Mouse (Mus musculus) mature B cell (primary cell): ENCODE results near the gene Pnmal2.

Source experiments
- in situ Hi-C: fragments of 300-500 bp; cut with MboI; formaldehyde crosslinking; loops from 2 replicates; pipeline ENCODE4 v1.14.3; 2019

Pnmal2 gene

DNA sequence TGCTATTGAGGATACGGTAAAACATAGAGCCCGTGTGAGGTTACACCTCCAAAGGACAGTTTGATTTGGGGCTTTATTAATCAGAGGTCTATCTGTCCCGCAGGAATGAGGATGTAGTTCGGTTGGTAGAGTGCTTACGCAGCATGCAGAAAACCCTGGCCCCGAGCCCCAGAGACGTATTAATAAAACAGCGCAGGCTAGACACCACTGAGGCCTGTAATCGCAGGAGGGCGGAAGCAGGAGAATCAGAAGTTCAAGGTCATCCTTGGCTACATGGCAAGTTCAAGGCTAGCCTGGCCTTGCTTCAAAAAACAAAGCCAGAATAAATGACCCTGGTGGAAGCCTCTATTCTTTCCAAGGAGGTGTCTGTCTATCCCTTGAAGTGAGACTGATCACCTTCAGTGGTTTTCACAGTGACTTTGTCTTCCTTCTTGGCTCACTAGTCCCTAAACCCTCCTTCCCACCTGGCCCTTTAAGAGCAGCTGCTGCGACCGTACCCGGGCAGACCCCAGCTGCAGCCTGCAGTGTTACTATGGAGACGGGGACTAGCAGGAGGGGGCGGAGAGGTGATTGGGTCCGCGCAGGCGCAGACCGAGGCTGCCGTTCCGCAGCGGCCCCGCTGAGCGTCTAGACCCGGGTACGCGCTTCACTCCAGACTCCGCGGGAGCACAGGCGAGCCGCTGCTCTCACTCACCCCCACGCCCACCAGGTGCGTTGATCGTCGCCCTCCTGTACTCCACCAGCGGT, at the start of gene Pnmal2:
TSS of gene Pnmal2 (plus strand) at position 622 of the 747 bp plus-strand sequence.
- in situ Hi-C loops: no loop called here

DNA sequence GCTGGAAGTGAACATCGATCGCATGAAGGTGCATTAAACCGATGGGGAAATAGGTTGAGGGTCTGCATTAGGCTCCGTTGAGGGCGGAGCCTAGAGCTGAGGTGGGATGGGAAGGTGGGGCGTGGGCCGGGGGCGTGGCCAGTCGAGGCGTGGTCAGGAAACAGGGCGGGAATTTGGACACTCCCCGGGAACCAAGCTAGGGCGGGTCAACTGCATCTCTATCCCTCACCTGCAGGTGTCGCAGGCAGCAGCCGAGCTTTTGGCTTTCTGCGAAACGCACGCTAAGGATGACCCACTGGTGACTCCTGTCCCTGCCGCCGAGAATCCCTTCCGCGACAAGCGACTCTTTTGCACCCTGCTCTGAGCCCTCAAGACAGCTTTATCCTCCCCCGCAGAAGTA, 49.5 kb upstream of the Pnmal2 start:
- in situ Hi-C loops: no loop called here

DNA sequence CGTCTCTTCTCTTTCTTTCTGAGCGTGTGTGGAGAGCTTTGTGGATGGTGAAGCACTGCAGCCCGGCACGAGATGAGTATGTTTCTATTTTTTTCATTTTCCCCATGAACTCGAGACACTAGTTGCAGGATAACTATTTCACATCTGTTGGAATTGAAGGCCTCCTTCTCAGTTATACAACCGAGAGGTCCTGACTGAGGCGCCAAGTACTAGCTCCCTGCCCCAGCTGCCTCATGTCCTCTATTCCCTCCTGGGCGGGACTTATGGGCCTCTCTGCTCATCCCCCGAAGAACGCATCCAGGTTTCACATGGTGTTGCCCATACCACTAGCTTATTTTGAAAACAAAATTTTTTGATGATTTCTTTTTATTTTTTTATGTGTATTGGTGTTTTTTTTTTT, 49.0 kb upstream of the Pnmal2 start:
- in situ Hi-C loops: no loop called here

DNA sequence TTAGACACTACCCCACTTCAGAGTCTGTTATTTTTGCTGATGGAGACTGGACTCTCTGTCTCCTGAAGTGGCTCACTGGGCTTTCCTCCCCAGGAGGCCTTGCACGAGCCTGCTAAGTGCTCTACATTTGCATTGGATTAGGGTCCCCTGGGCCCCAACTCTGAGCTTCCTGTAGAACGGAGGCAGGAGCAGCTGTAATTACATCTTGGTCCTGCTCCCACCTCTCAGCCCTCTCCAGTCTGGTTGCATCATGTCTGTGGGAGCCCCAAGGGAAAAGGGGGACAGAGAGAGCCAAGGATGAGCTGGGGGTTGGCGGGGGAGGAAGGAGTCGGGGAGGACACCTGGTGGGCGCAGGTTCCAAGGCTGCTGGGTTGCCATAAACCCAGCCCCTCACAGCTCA, 44.0 kb upstream of the Pnmal2 start:
- in situ Hi-C loops: no loop called here

DNA sequence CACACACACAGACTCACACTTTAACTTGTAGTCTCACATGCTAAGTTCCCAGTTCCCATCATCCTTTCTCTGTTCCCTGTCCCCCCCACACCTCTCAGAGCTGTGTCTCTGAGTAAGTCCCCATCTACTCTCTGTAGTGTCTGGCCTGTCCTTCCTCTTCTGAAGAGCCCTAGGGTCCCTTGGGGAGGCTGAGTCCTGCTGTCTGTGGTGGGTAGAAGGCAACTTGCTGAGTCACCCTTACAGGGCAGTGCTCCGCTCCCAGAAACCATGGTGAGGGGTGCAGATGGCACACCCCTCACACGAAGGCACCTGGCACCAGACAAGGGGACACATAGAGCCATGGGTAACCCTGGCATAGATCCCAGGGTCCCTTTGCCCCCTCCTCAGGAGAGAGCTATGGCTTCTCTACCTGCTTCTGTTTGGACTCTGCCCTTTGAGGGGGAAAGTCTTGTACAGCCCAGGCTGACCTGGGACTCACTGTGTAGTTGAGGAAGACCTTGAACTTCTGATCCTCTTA, 41.0 kb upstream of the Pnmal2 start:
- in situ Hi-C loops: no loop called here

DNA sequence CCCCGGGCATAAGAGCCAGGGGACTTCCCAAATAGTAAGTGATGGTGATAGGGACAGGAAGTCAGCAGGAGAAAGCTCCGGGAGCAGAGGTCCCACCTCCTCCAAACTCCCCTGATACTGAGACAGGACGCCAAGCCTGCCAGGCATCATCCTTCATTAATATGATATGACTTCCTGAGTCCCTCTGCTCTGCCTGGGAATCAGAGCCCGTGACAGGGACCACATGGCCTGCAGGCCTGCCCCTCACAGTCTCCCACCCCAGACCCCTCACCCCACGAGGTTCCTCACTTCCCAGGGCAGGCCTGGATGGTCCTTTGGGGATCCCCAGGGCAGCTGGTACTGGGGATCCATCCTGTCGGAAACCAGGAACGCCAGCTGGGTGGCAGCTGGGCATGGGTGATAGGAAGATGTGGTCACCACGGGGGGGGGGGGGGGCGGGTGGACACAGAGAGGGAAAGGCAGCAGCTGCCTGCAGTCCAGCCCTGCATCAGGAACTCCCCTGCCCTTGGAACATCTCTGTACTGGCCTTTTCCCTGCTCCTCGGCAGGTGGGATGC, 40.3 kb upstream of the Pnmal2 start:
- in situ Hi-C loops: no loop called here

DNA sequence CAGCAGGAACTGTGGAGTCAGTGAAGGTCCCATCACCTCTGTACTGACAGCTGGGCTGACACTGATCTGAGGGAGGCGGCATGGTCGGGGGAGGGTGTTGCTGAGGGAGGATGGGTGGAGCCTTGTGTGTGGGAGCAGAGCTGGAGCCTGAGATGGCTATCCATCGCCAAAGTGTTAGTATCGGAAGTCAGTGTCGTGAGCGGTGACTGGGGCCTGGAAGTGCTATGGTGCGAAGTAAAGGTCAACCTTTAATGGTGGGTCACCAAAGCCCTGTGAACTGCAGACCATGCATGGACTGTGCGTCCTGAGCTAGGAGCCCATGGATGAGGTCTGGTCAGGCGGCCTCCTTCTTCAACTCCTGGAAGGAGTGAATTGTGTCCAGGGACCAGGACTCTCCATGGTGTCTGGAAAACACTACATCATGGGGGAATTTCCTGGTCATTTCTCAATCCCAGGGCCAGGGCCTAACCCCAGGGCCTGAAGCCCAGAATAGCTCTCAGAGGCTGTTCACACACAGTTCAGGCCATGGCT, 38.9 kb upstream of the Pnmal2 start:
- in situ Hi-C loops: no loop called here

DNA sequence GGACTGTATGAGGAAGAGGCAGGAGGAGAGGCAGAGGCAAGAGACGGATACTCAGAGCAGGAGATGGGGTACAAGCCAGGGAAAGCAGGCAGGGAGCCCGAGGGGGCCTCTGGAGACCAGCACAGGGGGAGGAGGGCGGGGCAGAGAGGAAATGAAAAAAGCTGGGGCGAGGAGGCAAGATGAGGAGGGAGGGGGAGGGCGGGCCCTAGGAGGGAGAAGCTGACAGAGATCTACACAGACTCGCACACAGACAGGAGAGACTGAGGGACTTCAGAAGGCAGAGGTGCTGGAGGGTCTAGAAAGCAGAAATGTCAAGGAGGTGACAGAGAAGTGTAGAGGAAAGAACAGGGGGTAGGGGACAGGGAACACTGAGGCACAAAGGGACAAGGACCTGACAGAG, 38.2 kb upstream of the Pnmal2 start, which contains the start of gene Ptgir:
TSS of gene Ptgir (plus strand) at position 210 of the 400 bp plus-strand sequence.
- in situ Hi-C loops: no loop called here

DNA sequence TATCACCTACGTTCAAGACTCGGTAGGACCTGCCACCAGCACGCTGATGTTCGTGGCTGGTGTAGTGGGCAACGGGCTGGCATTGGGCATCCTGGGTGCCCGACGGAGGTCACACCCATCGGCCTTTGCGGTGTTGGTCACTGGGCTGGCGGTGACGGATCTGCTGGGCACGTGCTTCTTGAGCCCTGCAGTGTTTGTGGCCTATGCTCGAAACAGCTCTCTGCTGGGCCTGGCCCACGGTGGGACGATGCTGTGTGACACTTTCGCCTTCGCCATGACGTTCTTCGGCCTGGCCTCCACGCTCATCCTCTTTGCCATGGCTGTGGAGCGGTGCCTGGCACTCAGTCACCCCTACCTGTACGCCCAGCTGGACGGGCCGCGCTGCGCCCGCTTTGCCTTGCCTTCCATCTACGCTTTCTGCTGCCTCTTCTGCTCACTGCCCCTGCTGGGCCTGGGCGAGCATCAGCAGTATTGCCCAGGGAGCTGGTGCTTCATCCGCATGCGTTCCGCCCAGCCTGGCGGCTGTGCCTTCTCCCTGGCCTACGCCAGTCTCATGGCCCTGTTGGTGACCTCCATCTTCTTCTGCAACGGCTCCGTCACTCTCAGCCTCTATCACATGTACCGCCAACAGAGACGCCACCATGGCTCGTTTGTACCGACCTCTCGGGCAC, 37.5 kb upstream of the Pnmal2 start:
- in situ Hi-C loops: no loop called here

DNA sequence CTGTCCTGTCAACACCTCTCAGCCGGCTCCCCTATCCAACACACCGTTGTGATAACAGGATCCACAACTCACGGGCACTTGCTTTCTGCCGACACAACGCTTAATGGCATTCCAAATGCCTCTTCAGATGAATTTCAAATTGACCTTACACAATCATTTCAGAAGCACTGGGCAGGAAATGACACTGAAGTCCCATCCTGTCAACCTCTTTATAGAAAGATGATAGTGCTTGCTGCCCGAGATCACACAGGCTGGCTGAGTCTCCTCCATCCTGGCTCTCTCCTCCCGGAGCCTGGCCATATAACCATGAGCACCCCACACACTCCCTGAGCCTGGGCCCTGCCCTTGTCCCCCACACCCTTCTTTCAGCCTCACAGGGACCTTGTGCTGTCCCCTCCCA, 36.6 kb upstream of the Pnmal2 start:
- in situ Hi-C loops: no loop called here

DNA sequence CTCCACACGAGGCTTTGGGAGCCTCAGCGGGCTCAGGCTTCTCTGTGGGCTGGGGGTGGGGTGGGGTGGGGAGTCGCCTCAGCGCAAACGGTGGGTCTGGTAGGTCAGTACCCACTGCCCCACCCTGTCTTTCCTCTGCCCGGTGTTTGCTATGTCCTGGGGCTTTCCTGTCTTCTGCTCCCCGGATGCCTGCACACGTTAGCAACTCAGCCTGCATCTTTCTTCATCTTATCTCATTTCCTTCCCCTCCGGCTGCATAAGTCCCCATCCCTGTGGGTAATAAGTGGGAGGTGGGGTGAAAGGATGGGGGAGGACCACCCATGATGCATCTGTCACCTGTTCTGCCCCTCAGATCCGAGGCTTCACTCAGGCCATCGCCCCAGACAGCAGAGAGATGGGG, 36.1 kb upstream of the Pnmal2 start:
- in situ Hi-C loops: no loop called here

DNA sequence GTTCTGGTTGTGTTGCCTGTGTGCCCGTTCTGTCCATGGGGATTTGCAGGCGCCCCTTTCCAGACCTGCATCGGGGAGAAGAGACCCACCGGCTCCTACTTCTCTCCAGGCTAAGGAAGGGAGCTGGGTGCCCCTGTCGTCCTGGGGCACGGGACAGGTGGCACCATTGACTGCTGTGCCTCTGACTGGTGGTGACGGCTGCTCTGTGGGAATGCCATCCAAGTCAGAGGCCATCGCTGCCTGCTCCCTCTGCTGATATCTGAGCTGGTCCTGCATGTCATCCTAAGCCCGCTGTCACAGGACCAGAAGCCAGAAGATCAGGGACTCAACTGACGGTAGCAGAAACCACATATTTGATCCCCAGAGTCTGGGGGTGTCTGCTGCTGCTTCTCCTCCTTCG, 35.6 kb upstream of the Pnmal2 start:
- in situ Hi-C loops: no loop called here

DNA sequence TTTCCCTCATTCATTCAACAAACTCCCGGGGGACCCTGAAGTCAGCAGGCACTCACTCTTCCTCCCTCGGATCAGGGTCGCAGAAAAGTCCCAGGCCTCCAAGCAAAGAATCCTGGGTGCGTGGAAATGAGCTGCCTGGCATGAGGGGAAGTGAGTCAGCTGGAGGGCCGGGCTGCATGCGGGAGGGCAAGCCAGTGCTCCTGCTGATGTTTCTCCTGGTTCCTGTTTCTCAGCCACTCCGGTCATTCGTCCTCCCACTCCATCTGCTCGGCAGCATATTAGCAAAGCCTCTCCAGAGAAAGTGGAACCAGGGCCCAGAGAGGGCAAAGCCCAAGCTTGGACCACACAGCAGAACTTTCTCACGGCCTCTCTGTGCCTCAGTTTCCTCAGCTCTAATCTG, 34.6 kb upstream of the Pnmal2 start:
- in situ Hi-C loops: no loop called here

DNA sequence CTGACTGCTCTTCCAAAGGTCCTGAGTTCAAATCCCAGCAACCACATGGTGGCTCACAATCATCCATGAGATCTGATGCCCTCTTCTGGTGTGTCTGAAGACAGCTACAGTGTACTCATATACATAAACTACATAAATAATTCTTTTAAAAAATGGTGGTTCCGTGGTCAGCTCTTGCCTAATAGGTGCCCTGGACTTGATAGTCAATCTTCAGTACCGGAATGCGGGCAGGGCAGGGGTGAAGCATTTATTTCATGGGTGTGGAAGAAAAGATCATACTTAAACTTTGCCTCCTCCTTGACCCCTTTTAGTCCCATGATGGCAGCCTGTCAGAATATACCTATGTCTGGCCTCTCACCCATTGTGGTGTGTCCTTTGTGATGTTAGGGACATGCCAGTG, 32.6 kb upstream of the Pnmal2 start:
- in situ Hi-C loops: no loop called here

DNA sequence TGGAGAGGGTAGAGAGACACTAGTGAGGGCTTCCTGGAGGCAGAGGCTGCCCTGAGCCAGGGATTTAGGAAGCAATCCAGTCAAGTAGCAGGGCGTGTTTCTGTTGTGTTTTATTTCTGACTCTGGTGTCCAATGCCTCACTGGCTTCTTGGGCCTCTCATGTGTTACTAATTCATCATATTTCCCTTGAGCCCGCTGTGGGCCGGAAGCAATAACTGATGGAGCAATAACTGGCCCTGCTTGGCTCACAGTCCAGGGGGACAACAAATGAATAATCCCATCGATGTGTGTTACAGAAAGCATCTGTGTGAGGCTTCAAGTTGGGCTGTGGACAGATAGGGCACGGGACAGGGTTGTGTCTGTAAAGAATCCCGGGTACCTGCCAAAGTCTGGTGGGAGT, 32.1 kb upstream of the Pnmal2 start:
- in situ Hi-C loops: no loop called here

DNA sequence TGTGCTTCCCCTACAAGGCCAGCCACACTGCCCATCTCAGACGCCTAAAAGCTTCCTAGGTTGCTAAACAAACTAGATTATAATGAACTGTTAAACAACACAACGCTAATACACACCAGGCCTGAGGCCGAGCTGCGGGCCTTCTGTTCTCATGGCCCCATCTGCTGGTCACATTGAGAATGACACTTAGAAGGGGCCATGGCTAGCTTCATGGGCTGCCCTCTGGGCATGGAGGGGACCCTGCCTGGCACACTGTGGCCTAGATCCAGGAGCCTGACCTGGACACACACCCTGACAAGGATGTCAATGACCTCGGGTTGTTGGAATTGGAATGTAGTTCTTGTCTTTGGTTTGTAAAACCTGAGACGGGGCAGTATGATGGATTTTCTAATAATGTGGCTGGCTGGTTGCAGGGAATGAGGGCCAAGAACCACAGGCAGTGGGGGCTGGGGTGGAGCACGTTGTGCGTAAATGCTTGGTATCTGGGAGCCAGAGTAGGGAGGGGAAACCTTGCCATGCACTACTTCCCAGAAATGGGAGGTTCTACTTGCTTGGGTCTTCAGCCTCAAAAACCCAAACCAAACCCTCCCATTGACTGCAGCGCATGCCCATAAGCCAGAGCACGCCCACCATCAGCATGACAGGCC, 30.6 kb upstream of the Pnmal2 start:
- in situ Hi-C loops: no loop called here

DNA sequence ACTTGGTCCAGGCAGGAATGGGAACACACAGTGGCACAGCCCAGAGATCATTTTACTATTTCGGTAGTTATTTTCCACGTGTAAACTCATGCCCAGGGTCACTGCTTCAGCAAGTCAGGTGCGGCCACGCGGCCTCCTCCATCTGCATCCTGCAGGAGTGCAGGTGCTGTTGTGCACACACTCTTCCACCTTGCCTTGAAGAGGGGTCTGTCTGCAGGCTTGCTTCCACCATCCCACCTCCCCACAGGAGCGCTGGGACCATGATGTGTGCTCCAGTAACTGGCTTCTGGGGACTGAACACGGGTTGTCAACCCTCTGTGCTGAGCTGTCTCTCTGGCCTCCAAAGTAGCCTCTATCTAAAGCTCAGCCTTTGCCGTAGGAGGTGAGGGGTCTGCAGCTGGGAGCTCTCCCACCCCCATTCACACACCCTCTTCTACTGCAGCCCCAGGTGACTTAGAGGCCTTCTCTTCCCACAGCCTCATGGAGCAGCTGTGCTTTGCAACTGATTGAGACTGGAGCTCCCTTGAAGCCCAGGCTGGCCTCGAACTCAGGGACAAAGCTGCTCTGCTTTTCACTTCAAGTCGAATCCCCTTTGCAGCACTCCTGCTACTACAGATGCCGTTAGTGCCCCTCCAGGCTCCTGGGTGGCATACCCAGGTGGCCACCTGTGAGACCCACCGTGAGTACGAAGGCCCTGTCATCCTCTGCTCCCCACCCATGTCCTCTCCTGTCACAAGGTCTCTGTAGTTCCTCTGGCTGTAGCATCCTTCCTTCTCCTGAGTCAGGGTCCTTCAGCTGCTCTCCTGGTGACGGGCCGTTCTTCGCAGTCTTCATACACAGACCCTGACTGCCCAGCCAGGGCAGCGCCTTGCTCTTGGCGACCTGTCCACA, 29.8 kb upstream of the Pnmal2 start:
- in situ Hi-C loops: no loop called here

DNA sequence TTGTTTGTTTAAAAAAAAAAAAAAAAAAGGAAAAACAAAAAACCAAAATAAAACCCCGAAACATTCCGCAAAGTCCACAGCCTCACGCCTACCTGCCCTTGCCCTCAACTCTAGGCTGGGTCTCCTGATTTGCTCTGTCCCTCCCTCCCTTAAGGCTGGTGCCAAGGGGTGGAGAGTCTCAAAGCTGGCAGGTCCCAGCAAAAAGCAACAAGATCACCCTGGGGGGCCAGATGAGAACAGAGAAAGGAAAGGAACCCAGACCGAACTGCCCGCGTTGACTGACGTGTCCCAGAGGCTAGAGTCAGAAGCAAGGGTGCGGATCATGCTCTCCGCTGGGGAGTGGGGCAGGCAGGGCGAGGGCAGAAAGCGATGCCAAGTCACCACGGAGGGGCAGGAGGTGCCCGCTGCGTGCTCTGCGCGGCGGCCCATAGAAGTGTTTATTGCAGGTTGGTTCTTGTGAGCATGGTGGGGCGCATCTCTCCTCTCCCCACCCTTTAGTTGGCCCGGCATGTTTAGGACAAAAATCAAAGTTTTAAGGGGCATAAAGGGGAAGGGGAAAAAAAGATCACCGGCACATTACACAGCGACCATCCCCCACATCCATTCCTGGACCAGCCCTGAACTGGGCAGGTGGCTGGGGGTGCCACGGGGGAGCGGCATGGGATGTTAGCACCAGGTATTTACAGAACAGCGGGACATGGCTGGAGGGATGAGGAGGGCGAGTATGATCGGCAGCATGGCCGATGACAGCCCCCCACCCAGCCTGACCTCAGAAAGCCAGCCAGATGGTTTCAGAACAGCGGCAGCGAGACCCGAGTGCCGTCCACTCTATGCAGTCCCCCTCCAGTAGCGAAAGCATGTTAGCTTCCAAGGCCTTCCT, 28.8 kb upstream of the Pnmal2 start:
- in situ Hi-C loops: no loop called here

DNA sequence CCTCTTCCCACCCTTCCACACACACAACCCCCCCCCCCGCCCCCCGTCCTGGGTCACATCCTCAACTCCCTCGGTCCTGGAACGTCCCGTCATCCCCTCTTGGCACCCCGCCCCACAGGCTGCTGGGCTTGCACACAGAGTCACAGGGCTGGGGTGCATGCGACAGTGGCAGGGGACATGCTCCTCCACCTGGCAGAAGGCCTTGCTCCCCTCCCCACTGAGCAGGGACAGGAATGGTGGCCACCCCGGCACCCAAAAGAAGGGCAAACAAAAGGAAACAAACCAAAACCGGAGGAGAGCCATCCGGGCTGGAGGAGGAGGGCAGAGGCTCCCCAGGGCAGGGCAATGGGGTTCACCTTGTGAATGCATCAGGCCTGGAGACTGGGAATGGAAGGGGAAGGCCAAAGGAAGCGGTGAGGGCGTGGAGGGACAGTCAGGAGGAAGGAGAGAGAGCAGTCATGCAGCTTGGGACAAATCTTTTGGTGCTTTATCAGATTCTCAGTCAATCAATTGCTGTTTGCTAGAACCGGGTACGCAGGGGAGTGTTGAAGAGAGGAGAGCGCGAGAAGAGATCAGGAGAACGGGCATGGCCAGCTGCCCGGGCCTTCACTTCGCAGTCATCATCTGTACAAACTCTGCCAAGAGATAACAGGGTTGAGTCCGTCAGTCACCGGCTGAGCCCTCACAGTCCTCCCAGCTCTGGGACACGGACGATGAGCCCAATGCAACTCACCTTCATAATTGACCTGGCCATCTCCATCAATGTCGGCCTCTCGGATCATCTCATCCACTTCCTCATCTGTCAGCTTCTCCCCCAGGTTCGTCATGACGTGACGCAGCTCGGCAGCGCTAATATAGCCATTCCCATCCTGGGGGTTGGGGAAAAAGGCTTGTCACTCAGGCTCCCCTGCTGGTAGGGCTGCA, 27.9 kb upstream of the Pnmal2 start:
- in situ Hi-C loops: no loop called here
